Mouse (Mus musculus): ENCODE data around the gene Pcsk5. TPM values are rescaled to one million over a fixed set of nuclear protein-coding genes. Genes with fewer than 3 reads are reported as not detected.
A peak's percentile ranks its signal among the peaks of the same experiment; 100 is the strongest.

Gene Pcsk5
- polyA plus RNA-seq, 1 experiment from 2014 or later: 20.1 TPM

- WGBS: 55% methylated on average over 4 of the region's 4 CpGs
- H3K4me3 ChIP-seq (replicated peaks): no peak overlapping the region
- no peaks in the 10 kb centered on the region for H3K27me3 ChIP-seq
- no peaks in the 10 kb centered on the region for H3K36me3 ChIP-seq
- H3K9me3 ChIP-seq: no peaks in the 10 kb centered on the region
- H3K4me2 ChIP-seq: no peak overlapping the region
- no peak overlapping the region for H3K27ac ChIP-seq
- no peak overlapping the region for H3K9ac ChIP-seq (replicated peaks)
- H3K4me1 ChIP-seq (replicated peaks): no peaks in the 10 kb centered on the region
- ATAC-seq (ENCODE audit: insufficient number of reproducible peaks, insufficient read depth, low FRiP score, low TSS enrichment, low read depth): no peak
Observed at GRCm38 (mm10) chr19:17412915-17413459, 424.4 kb downstream of the Pcsk5 start.

GRCm38 (mm10) chr19:17410465-17411065, 426.9 kb downstream of the Pcsk5 start:
- no peaks in the 10 kb centered on the region for H3K27me3 ChIP-seq
- no peaks in the 10 kb centered on the region for H3K36me3 ChIP-seq
- H3K9ac ChIP-seq (replicated peaks): no peak overlapping the region
- no peak overlapping the region for H3K27ac ChIP-seq
- no peaks in the 10 kb centered on the region for H3K4me1 ChIP-seq (replicated peaks)
- no peak for ATAC-seq (ENCODE audit: insufficient number of reproducible peaks, insufficient read depth, low FRiP score, low TSS enrichment, low read depth)
- WGBS: 86% methylated on average over 5 of the region's 5 CpGs
- no peak overlapping the region for H3K4me3 ChIP-seq (replicated peaks)
- H3K9me3 ChIP-seq: peaks cover 13% of the 10 kb centered on the region; the same call in 1 of the 2 replicates
- no peak overlapping the region for H3K4me2 ChIP-seq

- Histone ChIP-seq H3K9ac (replicated peaks) (no peak overlapping the region), H3K27ac (no peak overlapping the region), H3K36me3 (no peaks in the 10 kb centered on the region), H3K9me3 (peaks cover 13% of the 10 kb centered on the region; the same call in 1 of the 2 replicates), H3K4me1 (replicated peaks) (no peaks in the 10 kb centered on the region), H3K4me2 (no peak overlapping the region), H3K4me3 (replicated peaks) (no peak overlapping the region), H3K27me3 (no peaks in the 10 kb centered on the region)
- ATAC-seq (ENCODE audit: insufficient number of reproducible peaks, insufficient read depth, low FRiP score, low TSS enrichment, low read depth): no peak
- 65% methylated on average over 3 of the region's 3 CpGs for WGBS
Observed at GRCm38 (mm10) chr19:17409351-17409750, 428.1 kb downstream of the Pcsk5 start.

GRCm38 (mm10) chr19:17408591-17408990, 428.8 kb downstream of the Pcsk5 start:
- Histone ChIP-seq H3K4me2 (no peak overlapping the region), H3K4me3 (replicated peaks) (no peak overlapping the region), H3K9ac (replicated peaks) (no peak overlapping the region), H3K9me3 (peaks cover 13% of the 10 kb centered on the region; the same call in 1 of the 2 replicates), H3K36me3 (no peaks in the 10 kb centered on the region), H3K4me1 (replicated peaks) (no peaks in the 10 kb centered on the region), H3K27me3 (no peaks in the 10 kb centered on the region), H3K27ac (no peak overlapping the region)
- ATAC-seq (ENCODE audit: insufficient number of reproducible peaks, insufficient read depth, low FRiP score, low TSS enrichment, low read depth): no peak

- no peaks in the 10 kb centered on the region for H3K36me3 ChIP-seq
- no peaks in the 10 kb centered on the region for H3K27me3 ChIP-seq
- H3K4me1 ChIP-seq (replicated peaks): no peaks in the 10 kb centered on the region
- peaks cover 13% of the 10 kb centered on the region; the same call in 1 of the 2 replicates for H3K9me3 ChIP-seq
- no peak overlapping the region for H3K27ac ChIP-seq
- no peak overlapping the region for H3K4me3 ChIP-seq (replicated peaks)
- 91% methylated on average over 5 of the region's 5 CpGs for WGBS
- no peak overlapping the region for H3K9ac ChIP-seq (replicated peaks)
- H3K4me2 ChIP-seq: no peak overlapping the region
- no peak for ATAC-seq (ENCODE audit: insufficient number of reproducible peaks, insufficient read depth, low FRiP score, low TSS enrichment, low read depth)
Observed at GRCm38 (mm10) chr19:17406823-17407222, 430.6 kb downstream of the Pcsk5 start.

GRCm38 (mm10) chr19:17403175-17403574, 434.3 kb downstream of the Pcsk5 start:
- H3K9me3 ChIP-seq: peaks cover 13% of the 10 kb centered on the region; the same call in 1 of the 2 replicates
- 84% methylated on average over 4 of the region's 4 CpGs for WGBS

GRCm38 (mm10) chr19:17400571-17400970, 436.9 kb downstream of the Pcsk5 start:
- Histone ChIP-seq H3K36me3 (peaks cover 45% of the 10 kb centered on the region), H3K4me1 (replicated peaks) (no peaks in the 10 kb centered on the region), H3K9me3 (no peaks in the 10 kb centered on the region), H3K4me3 (replicated peaks) (no peak overlapping the region), H3K27ac (no peak overlapping the region), H3K27me3 (no peaks in the 10 kb centered on the region), H3K9ac (replicated peaks) (no peak overlapping the region), H3K4me2 (no peak overlapping the region)
- 89% methylated on average over 4 of the region's 4 CpGs for WGBS
- no peak for ATAC-seq (ENCODE audit: insufficient number of reproducible peaks, insufficient read depth, low FRiP score, low TSS enrichment, low read depth)

More at GRCm38 (mm10) chr19:17403175-17403574, 434.3 kb downstream of the Pcsk5 start:
- Histone ChIP-seq H3K4me3 (replicated peaks) (no peak overlapping the region), H3K27ac (no peak overlapping the region), H3K4me2 (no peak overlapping the region), H3K9ac (replicated peaks) (no peak overlapping the region), H3K4me1 (replicated peaks) (no peaks in the 10 kb centered on the region), H3K36me3 (peaks cover 26% of the 10 kb centered on the region), H3K27me3 (no peaks in the 10 kb centered on the region)
- no peak for ATAC-seq (ENCODE audit: insufficient number of reproducible peaks, insufficient read depth, low FRiP score, low TSS enrichment, low read depth)

GRCm38 (mm10) chr19:17399965-17400364, 437.5 kb downstream of the Pcsk5 start:
- ATAC-seq (ENCODE audit: insufficient number of reproducible peaks, insufficient read depth, low FRiP score, low TSS enrichment, low read depth): no peak
- H3K4me3 ChIP-seq (replicated peaks): no peak overlapping the region
- H3K9me3 ChIP-seq: no peaks in the 10 kb centered on the region
- WGBS: 90% methylated on average over 4 of the region's 4 CpGs
- no peak overlapping the region for H3K9ac ChIP-seq (replicated peaks)
- no peaks in the 10 kb centered on the region for H3K27me3 ChIP-seq
- H3K27ac ChIP-seq: no peak overlapping the region
- H3K4me1 ChIP-seq (replicated peaks): 0 out of 2 replicates have a peak, but pooled peaks cover 4% of the 10 kb centered on the region
- H3K4me2 ChIP-seq: no peak overlapping the region
- peaks cover 45% of the 10 kb centered on the region for H3K36me3 ChIP-seq

- ATAC-seq (ENCODE audit: insufficient number of reproducible peaks, insufficient read depth, low FRiP score, low TSS enrichment, low read depth): no peak
- H3K36me3 ChIP-seq: peaks cover 45% of the 10 kb centered on the region
- 79% methylated on average over 5 of the region's 5 CpGs for WGBS
- H3K4me2 ChIP-seq: no peak overlapping the region
- no peaks in the 10 kb centered on the region for H3K9me3 ChIP-seq
- no peak overlapping the region for H3K27ac ChIP-seq
- no peaks in the 10 kb centered on the region for H3K27me3 ChIP-seq
- H3K9ac ChIP-seq (replicated peaks): no peak overlapping the region
- no peak overlapping the region for H3K4me3 ChIP-seq (replicated peaks)
- peaks cover 6% of the 10 kb centered on the region; the same call in 1 of the 2 replicates for H3K4me1 ChIP-seq (replicated peaks)
Observed at GRCm38 (mm10) chr19:17397922-17398321, 439.5 kb downstream of the Pcsk5 start.

GRCm38 (mm10) chr19:17396802-17397201, 440.6 kb downstream of the Pcsk5 start:
- Histone ChIP-seq H3K27ac (no peak overlapping the region), H3K4me2 (no peak overlapping the region), H3K4me3 (replicated peaks) (no peak overlapping the region), H3K4me1 (replicated peaks) (peaks cover 6% of the 10 kb centered on the region; the same call in 1 of the 2 replicates), H3K9me3 (no peaks in the 10 kb centered on the region), H3K36me3 (peaks cover 45% of the 10 kb centered on the region), H3K27me3 (no peaks in the 10 kb centered on the region), H3K9ac (replicated peaks) (no peak overlapping the region)
- WGBS: 91% methylated on average over 4 of the region's 4 CpGs
- ATAC-seq (ENCODE audit: insufficient number of reproducible peaks, insufficient read depth, low FRiP score, low TSS enrichment, low read depth): no peak

- Histone ChIP-seq H3K27ac (peak within 1 kb of the TSS; percentile 79), H3K4me3 (replicated peaks) (peak within 1 kb of the TSS; percentile 87), H3K4me2 (peak within 1 kb of the TSS; percentile 66), H3K27me3 (0 out of 2 replicates have a peak, but pooled peaks cover 4% of the 10 kb centered on the region), H3K4me1 (replicated peaks) (peaks cover 6% of the 10 kb centered on the region; the same call in 1 of the 2 replicates), H3K36me3 (peaks cover 27% of the 10 kb centered on the region), H3K9me3 (no peaks in the 10 kb centered on the region), H3K9ac (replicated peaks) (peak within 1 kb of the TSS; percentile 86)
- WGBS: under 1% methylated on average over 83 of the region's 83 CpGs
- ATAC-seq (ENCODE audit: insufficient number of reproducible peaks, insufficient read depth, low FRiP score, low TSS enrichment, low read depth): peak; percentile 95
Observed at GRCm38 (mm10) chr19:17393841-17394591, 443.4 kb downstream of the Pcsk5 start, which contains the start of gene Rfk. Gene Rfk, plus strand, starts transcription at chr19:17394043.
